Mouse (Mus musculus): Measurements from ENCODE around the gene Vmn2r51.
"Not testable (repeated sequence)": the region's sequence is repeated elsewhere in the genome, so short reads cannot be mapped to it uniquely, and the experiment has no call there.

Vmn2r51 gene

GRCm38 (mm10) chr7:10105641-10106040, at the start of gene Vmn2r51:
TSS of gene Vmn2r51 (minus strand) at chr7:10105741.
- not testable (repeated sequence) for DNase-seq (ENCODE audit: low spot score in 2 of 2)

DNA sequence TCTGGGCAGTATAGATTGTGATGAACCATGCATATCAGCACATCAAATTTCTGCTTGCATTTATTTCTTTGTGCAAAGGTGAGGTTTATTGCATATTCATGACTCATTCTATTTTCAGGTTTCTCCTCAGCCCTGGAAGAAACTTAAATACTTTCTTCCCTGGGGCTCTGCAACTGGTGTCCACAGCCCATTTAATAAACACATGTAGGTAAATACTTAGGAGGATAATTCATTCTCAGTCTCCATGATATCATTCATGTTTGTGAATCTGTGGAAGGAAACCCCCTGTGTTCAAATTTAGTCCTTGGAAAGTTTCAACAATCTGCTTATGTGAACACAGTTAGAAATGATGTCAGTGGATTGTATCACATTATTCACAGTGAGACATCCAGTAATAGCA, 52.3 kb downstream of the Vmn2r51 start, which contains the start of gene Vmn2r50:
Vmn2r50 (minus strand) TSS at position 101 of the 400 bp plus-strand sequence.
- not testable (repeated sequence) for DNase-seq (ENCODE audit: low spot score in 2 of 2)
